Mouse (Mus musculus) erythroblast, embryonic 14.5 days (primary cell): Measurements from ENCODE around the gene Dcdc2c.

ENCODE experiments used
- GATA1 ChIP-seq: IDR thresholded peaks from 2 replicates; pipeline ENCODE4 v1.6.1; 2012; ENCODE audit warnings: low read length, inconsistent platforms, mixed read lengths
- TAL1 ChIP-seq: IDR thresholded peaks from 3 replicates; pipeline ENCODE4 v1.6.1; 2012; ENCODE audit warnings: low read length, inconsistent platforms, mixed read lengths

- TF ChIP-seq GATA1 (no peak), TAL1 (no peak)
Observed at GRCm38 (mm10) chr12:28579132-28579531, 26.9 kb upstream of the Dcdc2c start.
